ENCODE assay signal across 29 mouse cellular contexts in genomic region chr14:97998584-97998983, GRCm38 (mm10).
A peak's percentile ranks its signal among the peaks of the same experiment; 100 is the strongest.
DNase-seq lines count a peak whose midpoint lies in the region; ATAC-seq and TF ChIP-seq lines count a peak whose summit lies in the region.
"Had no signal": no experiment of that assay in that cellular context is flagged by ENCODE, and none has a peak within 500 bp of the region (broad histone marks: within the 10 kb centered on the region; RNA-seq: fewer than 3 reads in every experiment).

No protein-coding gene starts in this region.

- peak; percentile 91 for ATAC-seq in frontal cortex, adult (ENCODE audit: low TSS enrichment)
- no peak for ATAC-seq in kidney, embryonic 16.5 days (ENCODE audit: low FRiP score, low TSS enrichment)
- ATAC-seq: activated CD4-positive, CD25-positive, alpha-beta regulatory T cell, adult 4 months; CD4-positive, CD25-positive, alpha-beta regulatory T cell, adult 4 months; forebrain, embryonic 15.5 days; Patski had no signal

- H3K9ac ChIP-seq in kidney, embryonic 16.5 days (replicated peaks; ENCODE audit: low read length): no peak overlapping the region
- H3K9ac ChIP-seq: embryonic facial prominence, embryonic 13.5 days; embryonic facial prominence, embryonic 15.5 days; forebrain, embryonic 12.5 days; forebrain, embryonic 15.5 days had no signal

- no peak overlapping the region for H3K4me2 ChIP-seq in kidney, embryonic 16.5 days (replicated peaks; ENCODE audit: low read depth, low read length)
- H3K4me2 ChIP-seq: embryonic facial prominence, embryonic 13.5 days; embryonic facial prominence, embryonic 15.5 days; forebrain, embryonic 12.5 days; forebrain, embryonic 15.5 days had no signal

- peaks cover 2% of the 10 kb centered on the region; the same call in 1 of the 2 replicates for H3K4me1 ChIP-seq in kidney, embryonic 16.5 days (ENCODE audit: insufficient read depth, low read length)
- H3K4me1 ChIP-seq: embryonic facial prominence, embryonic 13.5 days; embryonic facial prominence, embryonic 15.5 days; forebrain, embryonic 10.5 days; forebrain, embryonic 12.5 days had no signal

- no peak overlapping the region for H3K4me3 ChIP-seq in kidney, embryonic 16.5 days (ENCODE audit: low read length)
- H3K4me3 ChIP-seq in layer of hippocampus, adult 2 months: no peak overlapping the region
- H3K4me3 ChIP-seq: embryonic facial prominence, embryonic 13.5 days; embryonic facial prominence, embryonic 15.5 days; erythroblast, embryonic 14.5 days; forebrain, embryonic 10.5 days; forebrain, embryonic 12.5 days; forebrain, embryonic 15.5 days had no signal

- TF ChIP-seq CTCF in layer of hippocampus, adult 2 months (conservative IDR thresholded peaks at IDR 0.05): no peak

- no peaks in the 10 kb centered on the region for H3K9me3 ChIP-seq in kidney, embryonic 16.5 days (ENCODE audit: low read length)
- H3K9me3 ChIP-seq: embryonic facial prominence, embryonic 13.5 days; embryonic facial prominence, embryonic 15.5 days; forebrain, embryonic 10.5 days; forebrain, embryonic 12.5 days; forebrain, embryonic 15.5 days; G1E had no signal

- peak overlapping the region; percentile 69; the same call in 1 of the 2 replicates for H3K27ac ChIP-seq in kidney, embryonic 16.5 days (ENCODE audit: low read length)
- 0 out of 2 replicates have a peak overlapping the region, but pooled peaks have one; percentile 24 for H3K27ac ChIP-seq in layer of hippocampus, adult 2 months
- H3K27ac ChIP-seq: embryonic facial prominence, embryonic 13.5 days; embryonic facial prominence, embryonic 15.5 days; forebrain, embryonic 10.5 days; forebrain, embryonic 12.5 days; forebrain, embryonic 15.5 days had no signal

- H3K36me3 ChIP-seq in kidney, embryonic 16.5 days (ENCODE audit: insufficient read depth, low read length): 0 out of 2 replicates have a peak, but pooled peaks cover 3% of the 10 kb centered on the region
- H3K36me3 ChIP-seq: embryonic facial prominence, embryonic 13.5 days; embryonic facial prominence, embryonic 15.5 days; forebrain, embryonic 12.5 days; forebrain, embryonic 15.5 days; G1E had no signal

- no peaks in the 10 kb centered on the region for H3K27me3 ChIP-seq in kidney, embryonic 16.5 days (ENCODE audit: insufficient read depth, low read length)
- H3K27me3 ChIP-seq: CH12.LX; embryonic facial prominence, embryonic 13.5 days; embryonic facial prominence, embryonic 15.5 days; forebrain, embryonic 12.5 days; forebrain, embryonic 15.5 days; Patski had no signal

- DNase-seq in frontal cortex, postnatal 36 days (ENCODE audit: low spot score in 2 of 2): no peak
- no peak for DNase-seq in kidney, postnatal 36 days
- DNase-seq in layer of hippocampus, adult 2 months (ENCODE audit: low spot score in 2 of 2): no peak
- DNase-seq in layer of hippocampus, adult 8-10 months (ENCODE audit: low spot score in 2 of 2): no peak
- no peak for DNase-seq in ovary, adult 18-20 months (ENCODE audit: low spot score)
- DNase-seq: adrenal gland, adult 8-10 months; adrenal gland, postnatal 14 days; adrenal gland, postnatal 36 days; B cell, adult 2 months; cerebellum, adult 11 months; cerebellum, adult 18-20 months; cerebellum, adult 8-10 months; cerebellum, adult 9-11 months; cerebellum, postnatal 14 days; cerebellum, postnatal 36 days; embryo, embryonic 11 days had no signal
